Mouse (Mus musculus): ENCODE data around the gene Slc9a9.

- TF ChIP-seq CTCF (IDR thresholded peaks at IDR 0.05; ENCODE audit: borderline replicate concordance, insufficient read depth, low read depth, low read length) (no peak), POLR2A (IDR thresholded peaks at IDR 0.05; ENCODE audit: borderline replicate concordance, insufficient read depth, low read length) (no peak)
Measured at GRCm38 (mm10) chr9:94840398-94840797, 170.7 kb downstream of the Slc9a9 start.

Measured in cerebellum, adult 2 months (tissue).